Mouse (Mus musculus): Measurements from ENCODE around the gene Cep170. TPM values are rescaled to one million over a fixed set of nuclear protein-coding genes. Genes with fewer than 3 reads are reported as not detected.

Gene Cep170
- polyA plus RNA-seq, 1 experiment from 2014 or later: 17.5 TPM

GRCm38 (mm10) chr1:176810161-176810560 is 3.7 kb downstream of the Cep170 start:
- Histone ChIP-seq H3K4me3 (ENCODE audit: low read depth, low read length) (no peak overlapping the region), H3K4me1 (replicated peaks; ENCODE audit: control insufficient read depth, insufficient read depth, low read length) (peaks cover 9% of the 10 kb centered on the region), H3K4me2 (no peak overlapping the region), H3K9ac (ENCODE audit: low read depth, low read length) (no peak overlapping the region), H3K27me3 (replicated peaks; ENCODE audit: control insufficient read depth, insufficient read depth, low read length) (no peaks in the 10 kb centered on the region), H3K27ac (ENCODE audit: low read depth, low read length) (no peak overlapping the region), H3K36me3 (ENCODE audit: control insufficient read depth, insufficient read depth, low read length) (no peaks in the 10 kb centered on the region), H3K9me3 (ENCODE audit: control insufficient read depth, low read length) (no peaks in the 10 kb centered on the region)
- DNase-seq (ENCODE audit: low spot score) (no peak), ATAC-seq (replicated peaks; ENCODE audit: low FRiP score) (no peak)

GRCm38 (mm10) chr1:176800728-176801365 is 13.0 kb downstream of the Cep170 start:
- ATAC-seq (replicated peaks; ENCODE audit: low FRiP score) (0 out of 2 replicates have a peak, but pooled peaks have one; percentile 21), DNase-seq (ENCODE audit: low spot score) (no peak)
- 47% methylated on average over 2 of the region's 2 CpGs for WGBS
- Histone ChIP-seq H3K27ac (ENCODE audit: low read depth, low read length) (no peak overlapping the region), H3K9me3 (ENCODE audit: control insufficient read depth, low read length) (no peaks in the 10 kb centered on the region), H3K4me2 (no peak overlapping the region), H3K9ac (ENCODE audit: low read depth, low read length) (no peak overlapping the region), H3K4me3 (ENCODE audit: low read depth, low read length) (no peak overlapping the region), H3K27me3 (replicated peaks; ENCODE audit: control insufficient read depth, insufficient read depth, low read length) (no peaks in the 10 kb centered on the region), H3K36me3 (ENCODE audit: control insufficient read depth, insufficient read depth, low read length) (no peaks in the 10 kb centered on the region), H3K4me1 (replicated peaks; ENCODE audit: control insufficient read depth, insufficient read depth, low read length) (no peaks in the 10 kb centered on the region)

DNA sequence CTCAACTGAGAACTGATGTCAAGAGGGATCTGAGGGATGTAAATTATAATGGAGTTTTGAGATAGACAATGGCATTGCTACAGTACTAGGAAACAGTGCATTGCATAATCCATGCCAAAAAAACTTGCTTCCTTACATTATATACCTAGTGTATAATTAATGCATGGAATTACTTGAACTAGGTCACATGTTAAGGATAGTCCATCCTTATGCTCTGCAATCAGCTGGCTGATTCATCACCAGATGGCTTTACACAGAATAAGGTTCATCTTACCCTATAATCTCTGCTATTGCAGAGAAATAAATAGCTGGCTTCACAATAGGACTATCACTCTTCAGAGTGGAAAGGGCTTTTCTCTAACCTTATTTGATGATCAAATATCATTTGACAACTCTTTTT is 15.2 kb downstream of the Cep170 start:
- H3K36me3 ChIP-seq (ENCODE audit: control insufficient read depth, insufficient read depth, low read length): no peaks in the 10 kb centered on the region
- ATAC-seq (replicated peaks; ENCODE audit: low FRiP score) (no peak), DNase-seq (ENCODE audit: low spot score) (no peak)
- H3K4me2 ChIP-seq: no peak overlapping the region
- no peaks in the 10 kb centered on the region for H3K9me3 ChIP-seq (ENCODE audit: control insufficient read depth, low read length)
- H3K4me3 ChIP-seq (ENCODE audit: low read depth, low read length): no peak overlapping the region
- no peak overlapping the region for H3K9ac ChIP-seq (ENCODE audit: low read depth, low read length)
- H3K27me3 ChIP-seq (replicated peaks; ENCODE audit: control insufficient read depth, insufficient read depth, low read length): no peaks in the 10 kb centered on the region
- no peak overlapping the region for H3K27ac ChIP-seq (ENCODE audit: low read depth, low read length)
- H3K4me1 ChIP-seq (replicated peaks; ENCODE audit: control insufficient read depth, insufficient read depth, low read length): no peaks in the 10 kb centered on the region

GRCm38 (mm10) chr1:176792175-176792574 is 21.7 kb downstream of the Cep170 start:
- no peaks in the 10 kb centered on the region for H3K4me1 ChIP-seq (replicated peaks; ENCODE audit: control insufficient read depth, insufficient read depth, low read length)
- DNase-seq (ENCODE audit: low spot score) (no peak), ATAC-seq (replicated peaks; ENCODE audit: low FRiP score) (no peak)
- no peaks in the 10 kb centered on the region for H3K9me3 ChIP-seq (ENCODE audit: control insufficient read depth, low read length)
- WGBS: 78% methylated on average over 1 of the region's 1 CpGs
- no peaks in the 10 kb centered on the region for H3K27me3 ChIP-seq (replicated peaks; ENCODE audit: control insufficient read depth, insufficient read depth, low read length)
- no peak overlapping the region for H3K4me2 ChIP-seq
- H3K36me3 ChIP-seq (ENCODE audit: control insufficient read depth, insufficient read depth, low read length): no peaks in the 10 kb centered on the region; the same call in 1 of the 2 replicates
- H3K9ac ChIP-seq (ENCODE audit: low read depth, low read length): no peak overlapping the region
- H3K4me3 ChIP-seq (ENCODE audit: low read depth, low read length): no peak overlapping the region
- H3K27ac ChIP-seq (ENCODE audit: low read depth, low read length): no peak overlapping the region

DNA sequence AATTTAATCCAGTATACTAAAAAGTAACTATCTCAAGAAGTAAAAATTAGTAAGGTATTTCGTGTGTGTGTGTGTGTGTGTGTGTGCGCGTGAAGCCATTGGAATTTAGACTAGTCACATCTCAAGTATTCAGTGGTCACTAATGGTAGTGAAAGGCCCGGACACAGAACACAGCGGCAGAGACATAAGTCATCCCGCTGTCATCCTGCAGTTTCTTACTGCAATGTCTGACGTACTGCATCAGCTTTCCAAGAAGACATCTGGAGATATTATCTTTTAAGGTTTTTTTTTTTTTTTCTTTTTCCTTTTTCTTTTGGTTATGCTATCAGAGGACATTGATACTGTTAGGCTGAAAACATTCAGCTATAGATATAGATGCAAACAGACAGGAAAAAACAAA is 24.5 kb downstream of the Cep170 start:
- no peaks in the 10 kb centered on the region for H3K9me3 ChIP-seq (ENCODE audit: control insufficient read depth, low read length)
- no peak overlapping the region for H3K4me2 ChIP-seq
- WGBS: 86% methylated on average over 7 of the region's 7 CpGs
- H3K9ac ChIP-seq (ENCODE audit: low read depth, low read length): no peak overlapping the region
- ATAC-seq (replicated peaks; ENCODE audit: low FRiP score) (no peak), DNase-seq (ENCODE audit: low spot score) (no peak)
- H3K36me3 ChIP-seq (ENCODE audit: control insufficient read depth, insufficient read depth, low read length): peaks cover 2% of the 10 kb centered on the region; the same call in 1 of the 2 replicates
- H3K4me3 ChIP-seq (ENCODE audit: low read depth, low read length): no peak overlapping the region
- no peaks in the 10 kb centered on the region for H3K4me1 ChIP-seq (replicated peaks; ENCODE audit: control insufficient read depth, insufficient read depth, low read length)
- no peaks in the 10 kb centered on the region for H3K27me3 ChIP-seq (replicated peaks; ENCODE audit: control insufficient read depth, insufficient read depth, low read length)
- H3K27ac ChIP-seq (ENCODE audit: low read depth, low read length): no peak overlapping the region

DNA sequence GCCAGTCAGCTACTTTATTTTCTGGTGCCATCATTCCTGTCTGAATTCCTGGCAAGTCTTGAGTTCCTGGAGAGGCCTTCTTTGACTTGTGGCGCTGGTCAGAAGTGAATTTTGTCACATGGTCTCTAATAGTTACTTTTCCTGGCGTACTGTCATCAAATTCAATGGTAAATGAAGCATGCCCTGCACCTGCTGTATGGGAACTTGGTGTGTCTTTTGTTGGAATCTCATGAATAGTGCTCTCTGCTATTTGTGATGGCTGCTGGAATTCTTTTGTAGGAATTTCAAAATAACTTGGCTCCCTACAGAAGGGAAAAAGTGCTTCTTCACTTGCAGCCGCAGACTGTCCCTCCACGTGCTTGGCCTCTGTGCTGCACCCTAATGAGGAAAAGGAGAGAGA is 39.3 kb downstream of the Cep170 start:
- no peak for DNase-seq (ENCODE audit: low spot score)
- Histone ChIP-seq H3K9me3 (ENCODE audit: control insufficient read depth, low read length) (no peaks in the 10 kb centered on the region), H3K27me3 (replicated peaks; ENCODE audit: control insufficient read depth, insufficient read depth, low read length) (no peaks in the 10 kb centered on the region), H3K4me1 (replicated peaks; ENCODE audit: control insufficient read depth, insufficient read depth, low read length) (no peaks in the 10 kb centered on the region), H3K27ac (ENCODE audit: low read depth, low read length) (no peak overlapping the region), H3K4me2 (no peak overlapping the region), H3K9ac (ENCODE audit: low read depth, low read length) (no peak overlapping the region), H3K36me3 (ENCODE audit: control insufficient read depth, insufficient read depth, low read length) (peaks cover 8% of the 10 kb centered on the region; the same call in 1 of the 2 replicates), H3K4me3 (ENCODE audit: low read depth, low read length) (no peak overlapping the region)
- 90% methylated on average over 4 of the region's 4 CpGs for WGBS
- no peak for ATAC-seq (replicated peaks; ENCODE audit: low FRiP score)

DNA sequence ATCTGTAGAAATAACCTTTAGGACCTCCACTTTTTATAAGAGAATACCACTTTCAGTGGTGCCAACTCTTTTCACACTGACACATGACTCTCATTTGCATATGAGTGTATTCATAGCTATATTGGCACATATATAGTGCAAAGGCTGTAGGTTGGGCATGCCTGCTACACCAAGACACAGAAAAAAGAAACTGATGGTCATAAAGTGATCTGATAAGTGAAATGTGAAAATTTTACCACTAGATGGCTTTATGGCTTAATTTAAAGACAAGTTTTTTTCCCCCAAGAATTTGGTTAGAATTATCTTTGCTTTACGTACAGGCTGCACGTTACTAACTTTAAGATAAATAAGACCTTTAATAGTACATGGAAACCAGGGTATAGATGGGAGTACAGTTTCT is 51.6 kb downstream of the Cep170 start:
- Histone ChIP-seq H3K4me1 (replicated peaks; ENCODE audit: control insufficient read depth, insufficient read depth, low read length) (no peaks in the 10 kb centered on the region), H3K4me2 (no peak overlapping the region), H3K36me3 (ENCODE audit: control insufficient read depth, insufficient read depth, low read length) (peaks cover 4% of the 10 kb centered on the region; the same call in 1 of the 2 replicates), H3K4me3 (ENCODE audit: low read depth, low read length) (no peak overlapping the region), H3K27me3 (replicated peaks; ENCODE audit: control insufficient read depth, insufficient read depth, low read length) (no peaks in the 10 kb centered on the region), H3K9ac (ENCODE audit: low read depth, low read length) (no peak overlapping the region), H3K9me3 (ENCODE audit: control insufficient read depth, low read length) (no peaks in the 10 kb centered on the region), H3K27ac (ENCODE audit: low read depth, low read length) (no peak overlapping the region)
- ATAC-seq (replicated peaks; ENCODE audit: low FRiP score) (no peak), DNase-seq (ENCODE audit: low spot score) (no peak)
- WGBS: 82% methylated on average over 2 of the region's 2 CpGs

DNA sequence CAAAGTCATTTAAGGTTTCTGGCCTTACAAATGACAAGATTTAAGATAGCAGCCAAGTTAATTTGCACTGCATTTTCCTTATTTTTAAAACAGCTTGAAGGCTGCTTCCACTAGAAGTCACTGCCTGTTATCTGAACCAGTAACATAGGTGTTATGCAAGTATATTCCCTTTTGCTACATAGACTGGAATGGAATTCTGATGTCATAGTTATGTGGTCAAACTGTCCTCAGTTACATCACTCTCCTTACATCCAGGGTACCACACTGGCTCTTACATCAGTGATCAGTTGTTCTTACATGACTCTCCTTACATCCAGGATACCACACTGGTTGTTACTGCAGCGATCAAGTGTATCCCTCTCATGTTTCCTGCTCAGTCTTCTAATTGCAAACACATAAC is 53.2 kb downstream of the Cep170 start:
- no peak overlapping the region for H3K4me3 ChIP-seq (ENCODE audit: low read depth, low read length)
- H3K4me1 ChIP-seq (replicated peaks; ENCODE audit: control insufficient read depth, insufficient read depth, low read length): no peaks in the 10 kb centered on the region
- H3K4me2 ChIP-seq: no peak overlapping the region
- DNase-seq (ENCODE audit: low spot score) (no peak), ATAC-seq (replicated peaks; ENCODE audit: low FRiP score) (no peak)
- H3K27me3 ChIP-seq (replicated peaks; ENCODE audit: control insufficient read depth, insufficient read depth, low read length): no peaks in the 10 kb centered on the region
- H3K9me3 ChIP-seq (ENCODE audit: control insufficient read depth, low read length): no peaks in the 10 kb centered on the region
- no peak overlapping the region for H3K27ac ChIP-seq (ENCODE audit: low read depth, low read length)
- H3K36me3 ChIP-seq (ENCODE audit: control insufficient read depth, insufficient read depth, low read length): peaks cover 13% of the 10 kb centered on the region; the same call in 1 of the 2 replicates
- WGBS: 95% methylated on average over 1 of the region's 1 CpGs
- no peak overlapping the region for H3K9ac ChIP-seq (ENCODE audit: low read depth, low read length)

DNA sequence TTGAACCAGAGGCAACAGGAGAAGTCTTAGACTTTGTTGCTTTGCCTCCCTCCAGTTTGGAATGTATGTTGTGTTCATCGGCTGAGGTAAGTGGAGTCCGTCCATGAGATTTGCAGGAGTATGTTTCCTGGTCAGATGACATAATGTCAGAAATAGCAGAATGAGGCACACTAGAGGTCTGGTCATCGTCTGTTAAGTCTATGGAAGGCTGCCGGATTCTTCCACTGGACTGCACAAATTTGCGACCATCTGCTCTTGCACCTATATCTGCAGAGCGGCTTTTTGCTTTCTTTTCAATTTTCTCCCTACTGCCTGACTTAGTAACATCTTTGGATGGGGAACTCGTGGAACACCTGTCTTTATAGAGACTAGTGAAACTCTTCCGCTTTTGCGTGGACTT is 58.3 kb downstream of the Cep170 start:
- DNase-seq (ENCODE audit: low spot score): no peak
- H3K27me3 ChIP-seq (replicated peaks; ENCODE audit: control insufficient read depth, insufficient read depth, low read length): no peaks in the 10 kb centered on the region
- no peak for ATAC-seq (replicated peaks; ENCODE audit: low FRiP score)
- 92% methylated on average over 9 of the region's 9 CpGs for WGBS
- H3K27ac ChIP-seq (ENCODE audit: low read depth, low read length): no peak overlapping the region
- no peak overlapping the region for H3K4me2 ChIP-seq
- peaks cover 16% of the 10 kb centered on the region; the same call in 1 of the 2 replicates for H3K36me3 ChIP-seq (ENCODE audit: control insufficient read depth, insufficient read depth, low read length)
- H3K4me1 ChIP-seq (replicated peaks; ENCODE audit: control insufficient read depth, insufficient read depth, low read length): no peaks in the 10 kb centered on the region
- no peaks in the 10 kb centered on the region for H3K9me3 ChIP-seq (ENCODE audit: control insufficient read depth, low read length)
- no peak overlapping the region for H3K4me3 ChIP-seq (ENCODE audit: low read depth, low read length)
- H3K9ac ChIP-seq (ENCODE audit: low read depth, low read length): no peak overlapping the region

Data from liver, embryonic 11.5 days (tissue).